Mouse (Mus musculus) G1E (cell line): Measurements from ENCODE around the gene Ptgdr. TPM values are rescaled to one million over a fixed set of nuclear protein-coding genes. Genes with fewer than 3 reads are reported as not detected.
"Not testable (repeated sequence)": the region's sequence is repeated elsewhere in the genome, so short reads cannot be mapped to it uniquely, and the experiment has no call there.

ENCODE experiments used
- ATAC-seq: 2 replicates; pipeline ENCODE4 v1.8.0; 2016; ENCODE audit warnings: mild to moderate bottlenecking; ENCODE audit not compliant: insufficient number of reproducible peaks, poor library complexity, low FRiP score, severe bottlenecking; ENCODE audit errors: extremely low read depth
- DNase-seq: peaks from one replicate; pipeline ENCODE4 v3.0.0; 2012; ENCODE audit warnings: low spot score
- H3K27me3 ChIP-seq: 2 replicates; pipeline ENCODE4 v1.6.1; 2012; ENCODE audit warnings: mild to moderate bottlenecking, low read length, inconsistent platforms; ENCODE audit not compliant: insufficient read depth
- H3K36me3 ChIP-seq: replicated peaks from 2 replicates; pipeline ENCODE3; 2012; ENCODE audit warnings: mild to moderate bottlenecking, inconsistent platforms
- H3K4me1 ChIP-seq: 2 replicates; pipeline ENCODE4 v1.6.1; 2012; ENCODE audit warnings: low read depth, low read length, inconsistent platforms, mixed read lengths; ENCODE audit not compliant: insufficient read depth
- H3K4me3 ChIP-seq: 2 replicates; pipeline ENCODE4 v1.5.1; 2012; ENCODE audit warnings: low read depth, mild to moderate bottlenecking, inconsistent platforms, low read length, moderate library complexity, mixed read lengths
- H3K9me3 ChIP-seq: replicated peaks from 2 replicates; pipeline ENCODE4 v1.6.1; 2012; ENCODE audit warnings: inconsistent platforms
- CTCF ChIP-seq: IDR thresholded peaks from 2 replicates; pipeline ENCODE4 v1.5.1; 2012; ENCODE audit warnings: low read depth, low read length, inconsistent platforms, mixed read lengths
- GATA1 ChIP-seq: IDR thresholded peaks from 2 replicates; pipeline ENCODE4 v1.6.1; 2012; ENCODE audit warnings: borderline replicate concordance, low read length, inconsistent platforms, mixed read lengths
- GATA2 ChIP-seq: IDR thresholded peaks from 2 replicates; pipeline ENCODE4 v1.6.1; 2012; ENCODE audit warnings: low read depth, low read length, inconsistent platforms, borderline replicate concordance
- POLR2AphosphoS5 ChIP-seq: IDR thresholded peaks from 2 replicates; pipeline ENCODE4 v1.6.1; 2012; ENCODE audit warnings: low read depth, low read length, inconsistent platforms; ENCODE audit not compliant: insufficient replicate concordance
- TAL1 ChIP-seq: conservative IDR thresholded peaks from 2 replicates; pipeline ENCODE4 v1.6.1; 2012; ENCODE audit warnings: low read depth, low read length, inconsistent platforms, mixed read lengths
- polyA plus RNA-seq: library from polyadenylated mRNA; stranded (reverse); fragments of >175 nt; gene quantifications from 2 replicates; pipeline ENCODE4 v1.2.3, GENCODE M21; 2012
- total RNA-seq, 2 experiments: library from RNA; stranded (forward) in 1 of 2; stranded (reverse) in 1 of 2; fragments of 200-1000 nt in 1 of 2; fragments of >200 nt in 1 of 2; fragmentation: Nextera tagmentation in 1 of 2; gene quantifications; 2 replicates each; pipeline ENCODE4 v1.2.3; 2014 to 2017

Gene Ptgdr
- total and polyA plus RNA-seq, 3 experiments: 0.11 TPM; not detected in 2

GRCm38 (mm10) chr14:44865661-44866060 lies 6.5 kb upstream of the Ptgdr start:
- no peak for TF ChIP-seq GATA2
- TF ChIP-seq GATA1: no peak
- TF ChIP-seq CTCF: no peak
- no peak for TF ChIP-seq POLR2AphosphoS5
- no peak for TF ChIP-seq TAL1
- Histone ChIP-seq H3K9me3 (no peaks in the 10 kb centered on the region), H3K4me3 (no peak overlapping the region), H3K4me1 (no peaks in the 10 kb centered on the region), H3K36me3 (no peaks in the 10 kb centered on the region), H3K27me3 (no peaks in the 10 kb centered on the region)
- DNase-seq: no peak
- ATAC-seq: no peak

- Histone ChIP-seq H3K27me3 (no peaks in the 10 kb centered on the region), H3K9me3 (no peaks in the 10 kb centered on the region), H3K4me1 (no peaks in the 10 kb centered on the region), H3K36me3 (no peaks in the 10 kb centered on the region), H3K4me3 (no peak overlapping the region)
- no peak for DNase-seq
- no peak for ATAC-seq
- TF ChIP-seq TAL1 (no peak), POLR2AphosphoS5 (no peak), GATA1 (no peak), CTCF (no peak), GATA2 (no peak)
These were observed 3.9 kb upstream of the Ptgdr start for GRCm38 (mm10) chr14:44863086-44863485.

GRCm38 (mm10) chr14:44861161-44861560 lies 2.0 kb upstream of the Ptgdr start:
- ATAC-seq (no peak), DNase-seq (no peak)
- Histone ChIP-seq H3K27me3 (no peaks in the 10 kb centered on the region), H3K4me1 (no peaks in the 10 kb centered on the region), H3K9me3 (no peaks in the 10 kb centered on the region), H3K36me3 (no peaks in the 10 kb centered on the region), H3K4me3 (no peak overlapping the region)
- TF ChIP-seq GATA2 (no peak), GATA1 (no peak), POLR2AphosphoS5 (no peak), TAL1 (no peak), CTCF (no peak)

- Histone ChIP-seq H3K4me3 (no peak overlapping the region), H3K4me1 (no peaks in the 10 kb centered on the region), H3K9me3 (no peaks in the 10 kb centered on the region), H3K36me3 (no peaks in the 10 kb centered on the region), H3K27me3 (no peaks in the 10 kb centered on the region)
- ATAC-seq (no peak), DNase-seq (no peak)
- TF ChIP-seq POLR2AphosphoS5 (no peak), GATA2 (no peak), GATA1 (no peak), TAL1 (no peak)
These were observed 803 bp downstream of the Ptgdr start for GRCm38 (mm10) chr14:44858372-44858771.

- ATAC-seq, H3K27me3 ChIP-seq, H3K4me1 ChIP-seq, H3K4me3 ChIP-seq, DNase-seq, H3K9me3 ChIP-seq, H3K36me3 ChIP-seq: not testable (repeated sequence)
These were observed 8.5 kb downstream of the Ptgdr start for GRCm38 (mm10) chr14:44850637-44851036.

GRCm38 (mm10) chr14:44847740-44848139 lies 11.4 kb downstream of the Ptgdr start:
- TF ChIP-seq CTCF (no peak), POLR2AphosphoS5 (no peak), GATA2 (no peak), GATA1 (no peak), TAL1 (no peak)
- Histone ChIP-seq H3K4me3 (no peak overlapping the region), H3K4me1 (no peaks in the 10 kb centered on the region), H3K9me3 (no peaks in the 10 kb centered on the region), H3K36me3 (no peaks in the 10 kb centered on the region), H3K27me3 (no peaks in the 10 kb centered on the region)
- ATAC-seq (no peak), DNase-seq (no peak)

- no peak for DNase-seq
- no peak for ATAC-seq
- Histone ChIP-seq H3K4me3 (no peak overlapping the region), H3K27me3 (no peaks in the 10 kb centered on the region), H3K36me3 (no peaks in the 10 kb centered on the region), H3K4me1 (no peaks in the 10 kb centered on the region), H3K9me3 (no peaks in the 10 kb centered on the region)
- TF ChIP-seq GATA2 (no peak), POLR2AphosphoS5 (no peak), TAL1 (no peak), GATA1 (no peak), CTCF (no peak)
These were observed 12.5 kb downstream of the Ptgdr start for GRCm38 (mm10) chr14:44846558-44847263.
